Mouse (Mus musculus) gastrocnemius, adult 18-20 months (tissue): ENCODE results near the gene Asic1. TPM values are rescaled to one million over a fixed set of nuclear protein-coding genes. Genes with fewer than 3 reads are reported as not detected.

Source experiments
- total RNA-seq, 2 experiments: library from RNA; stranded (reverse); gene quantifications; 2 replicates each; pipeline ENCODE4 v1.2.3; 2021

Gene Asic1
- total RNA-seq, 2 experiments from 2014 or later = 0.11 TPM; not detected in 1

Other genes starting within 250 kb of the Asic1 start
- gene Nckap5l, start 212.6 kb upstream of the Asic1 start, total RNA-seq = 1 to 10 TPM; 1.6 to 1.9 TPM
- gene Bcdin3d, start 195.6 kb upstream of the Asic1 start, total RNA-seq = 1 to 10 TPM; 4.2 to 5.1 TPM
- gene Faim2, start 142.2 kb upstream of the Asic1 start, total RNA-seq = under 1 TPM in 1 of 2 experiments, not detected in 1; 0.12 TPM
- gene Aqp2, start 91.3 kb upstream of the Asic1 start, total RNA-seq = not detected
- under 1 TPM in 1 of 2 experiments, not detected in 1; 0.30 TPM for gene Aqp5, start 79.6 kb upstream of the Asic1 start, total RNA-seq
- not detected for gene Aqp6, start 69.0 kb upstream of the Asic1 start, total RNA-seq
- under 1 TPM; 0.57 to 0.69 TPM for gene Racgap1, start 18.7 kb upstream of the Asic1 start, total RNA-seq
- 1 to 10 TPM; 5.8 to 7.4 TPM for gene Smarcd1, start 31.8 kb downstream of the Asic1 start, total RNA-seq
- not detected for gene Gm17349, start 35.1 kb downstream of the Asic1 start, total RNA-seq
- gene Gpd1, start 47.1 kb downstream of the Asic1 start, total RNA-seq = 100 to 1,000 TPM; 366 to 449 TPM
- gene Cox14, start 55.2 kb downstream of the Asic1 start, total RNA-seq = 100 to 1,000 TPM; 139 to 156 TPM
- 1 to 10 TPM; 2.9 to 6.2 TPM for gene Cers5, start 102.5 kb downstream of the Asic1 start, total RNA-seq
- gene Lima1, start 205.1 kb downstream of the Asic1 start, total RNA-seq = 10 to 100 TPM in 1 of 2 experiments, 1 to 10 TPM in 1; 5.6 to 11.2 TPM